Mouse (Mus musculus) CH12.LX (cell line): ENCODE data around the gene Kif23.

Source experiments
- CTCF ChIP-seq, 2 experiments: IDR thresholded peaks in 1 of 2; conservative IDR thresholded peaks in 1 of 2; 2 replicates each; pipeline ENCODE4 v1.5.1; 2011 to 2012; ENCODE audit warnings: low read depth in 2 of 2, low read length in 2 of 2, improper control_type of control experiment in 1 of 2, inconsistent platforms in 1 of 2, mild to moderate bottlenecking in 1 of 2, moderate library complexity in 1 of 2
- NELFE ChIP-seq: IDR thresholded peaks from 2 replicates; pipeline ENCODE4 v1.6.1; 2011; ENCODE audit warnings: low read depth, low read length, improper control_type of control experiment

DNA sequence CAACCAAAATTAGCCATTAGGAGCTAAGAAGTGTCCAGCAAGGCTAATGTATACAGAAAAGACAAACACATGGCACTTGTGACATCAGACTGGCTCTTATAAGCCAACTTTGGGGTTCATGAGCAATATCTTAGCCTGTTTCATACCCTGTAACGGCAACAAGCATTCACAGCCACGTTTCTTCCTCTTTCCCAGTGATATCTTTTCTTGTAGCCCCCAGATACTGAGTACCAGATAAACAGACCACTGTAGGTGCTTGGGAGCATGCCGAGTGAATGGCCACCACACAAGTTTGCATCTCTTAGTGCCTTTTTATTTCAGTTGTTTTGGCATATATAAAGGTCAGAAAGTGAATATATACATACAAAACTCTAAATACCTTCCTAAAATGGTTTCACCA lies 29.6 kb downstream of the Kif23 start:
- TF ChIP-seq CTCF (conservative IDR thresholded peaks at IDR 0.05 in 1 of 2, IDR thresholded peaks at IDR 0.05 in 1 of 2; ENCODE audit: low read depth in 2 of 2, low read length in 2 of 2) (no peak), NELFE (no peak)
